Mouse (Mus musculus) right cerebral cortex, postnatal 25 days (tissue): ENCODE results near the gene Acot5.
"Not testable (repeated sequence)": the region's sequence is repeated elsewhere in the genome, so short reads cannot be mapped to it uniquely, and the experiment has no call there.

ENCODE experiments used
- DNase-seq: peaks from one replicate; pipeline ENCODE4 v3.0.0; 2022

Gene Acot5

DNA sequence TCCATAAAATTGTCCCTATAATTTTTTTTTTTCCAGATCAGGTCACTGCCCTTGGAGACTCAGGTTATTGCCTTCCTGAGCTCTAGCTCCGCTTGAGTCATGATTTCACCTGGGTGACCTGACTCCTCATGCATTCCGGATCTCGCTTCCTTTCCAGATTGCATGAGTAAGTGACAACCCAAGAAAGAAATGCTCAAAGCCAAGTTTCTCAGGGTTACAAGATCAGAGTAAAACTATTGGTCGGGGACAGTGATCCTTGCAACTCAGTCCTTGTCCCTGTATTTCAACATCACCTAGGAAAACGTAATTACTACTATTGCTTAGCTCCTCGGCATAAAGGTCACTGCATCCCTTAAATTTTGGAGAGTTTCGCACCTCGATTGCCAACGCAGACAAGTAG, at the start of gene Acot5:
Acot5 (plus strand) TSS at position 340 of the 400 bp plus-strand sequence.
- DNase-seq = no peak

DNA sequence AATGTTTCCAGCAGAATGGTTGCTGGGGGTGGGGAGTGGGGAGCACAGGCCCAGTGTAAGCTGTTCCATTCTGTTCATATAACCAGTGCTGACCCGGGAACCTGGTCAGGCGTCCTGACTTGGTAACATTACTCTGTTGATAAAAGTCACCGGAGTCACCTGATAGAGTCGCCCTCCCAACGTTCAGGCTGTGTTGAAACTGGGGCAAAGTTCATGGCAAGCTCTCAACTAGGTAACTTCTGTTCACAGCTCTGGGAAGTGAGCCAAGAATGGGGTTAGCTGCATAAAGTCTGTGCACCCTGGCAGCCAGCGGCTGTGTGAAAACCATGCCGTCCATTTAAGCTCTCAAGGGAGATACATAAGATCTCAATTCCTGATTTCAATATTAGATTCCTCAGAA, 48.6 kb upstream of the Acot5 start:
- DNase-seq = not testable (repeated sequence)

DNA sequence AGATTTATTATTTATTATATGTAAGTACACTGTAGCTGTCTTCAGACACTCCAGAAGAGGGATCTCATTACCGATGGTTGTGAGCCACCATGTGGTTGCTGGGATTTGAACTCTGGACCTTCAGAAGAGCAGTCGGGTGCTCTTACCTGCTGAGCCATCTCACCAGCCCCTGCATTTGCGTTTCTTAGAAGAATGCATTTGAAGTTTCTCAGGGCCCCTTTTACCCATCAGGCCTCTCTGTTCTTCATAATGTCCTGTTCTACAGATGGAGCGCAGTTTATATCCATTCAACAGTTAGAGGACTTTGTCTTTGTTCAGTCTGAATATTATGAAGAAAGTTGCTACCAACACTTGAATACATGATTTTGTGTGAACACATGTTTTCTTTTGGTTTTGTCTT, 46.9 kb upstream of the Acot5 start:
- not testable (repeated sequence) for DNase-seq

DNA sequence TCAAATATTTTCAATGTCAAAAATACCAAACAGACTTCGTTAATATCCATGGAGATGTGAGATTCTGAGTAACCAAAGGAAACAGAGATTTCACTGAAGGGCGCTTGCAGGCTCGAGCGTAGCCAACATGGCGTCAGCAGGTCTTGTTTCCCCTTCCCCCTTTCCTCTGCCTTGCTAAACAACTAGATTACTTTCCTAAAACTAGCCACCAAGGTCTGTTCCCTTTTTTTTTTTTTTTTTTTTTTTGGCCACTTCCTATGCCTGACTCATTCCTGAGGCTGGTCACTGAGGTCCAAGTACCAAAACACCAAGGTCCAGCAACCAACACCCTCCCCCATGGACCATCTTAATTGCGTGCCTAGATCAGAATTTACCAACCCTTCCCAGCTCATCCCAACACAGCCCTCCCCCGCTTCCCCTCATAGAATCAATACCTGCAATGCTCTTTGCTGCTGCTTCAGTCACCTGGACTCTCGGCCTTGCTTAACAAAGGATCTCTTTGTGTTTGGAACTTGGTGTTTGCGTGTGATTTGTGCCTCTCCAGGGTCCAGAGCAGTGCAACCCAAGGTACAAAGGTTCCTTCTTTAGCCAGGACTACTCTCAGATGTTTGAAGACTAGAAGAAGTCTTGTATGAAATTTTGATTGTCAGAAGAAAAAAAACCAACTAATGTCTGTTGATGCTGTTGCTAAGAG, 45.9 kb upstream of the Acot5 start:
- no peak for DNase-seq

DNA sequence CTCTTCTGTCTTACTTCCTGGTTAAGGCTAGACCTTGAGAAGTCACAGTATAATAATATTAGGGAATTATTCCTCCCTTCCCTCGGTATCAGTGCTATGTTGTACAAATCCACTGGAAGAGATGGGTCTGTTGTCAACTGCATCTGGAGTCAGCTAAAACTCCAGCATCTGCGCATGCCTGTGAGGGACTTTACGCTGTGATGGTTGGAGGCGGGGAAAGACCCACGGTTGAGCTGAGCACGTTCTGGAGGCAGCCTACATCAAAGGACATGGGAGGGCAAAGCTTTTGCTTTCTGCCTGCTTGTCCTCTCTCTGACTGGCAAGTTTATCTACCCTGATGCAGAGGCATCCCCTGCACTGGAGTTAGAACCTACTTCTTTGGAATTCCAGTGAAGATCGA, 43.2 kb upstream of the Acot5 start:
- DNase-seq = no peak

DNA sequence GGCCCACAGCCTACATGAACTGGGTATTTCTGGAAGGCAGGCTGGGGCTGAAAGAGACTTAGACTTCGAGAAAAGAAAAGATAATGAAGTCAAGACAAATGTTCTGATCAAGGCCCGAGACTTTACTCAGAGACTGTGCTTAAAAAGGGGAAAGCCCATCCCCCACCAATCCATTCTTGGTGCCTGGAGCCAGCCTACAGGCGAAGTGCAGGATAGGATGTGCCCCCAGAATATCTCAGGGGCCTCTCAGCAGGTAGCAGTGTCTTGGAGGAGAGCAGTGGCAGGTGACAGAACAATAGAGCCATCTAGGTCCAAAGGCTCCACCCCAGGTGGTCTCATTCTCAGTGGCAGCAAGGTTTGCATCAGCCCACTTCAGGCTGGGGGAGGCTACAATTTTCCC, 40.8 kb upstream of the Acot5 start:
- DNase-seq = not testable (repeated sequence)

DNA sequence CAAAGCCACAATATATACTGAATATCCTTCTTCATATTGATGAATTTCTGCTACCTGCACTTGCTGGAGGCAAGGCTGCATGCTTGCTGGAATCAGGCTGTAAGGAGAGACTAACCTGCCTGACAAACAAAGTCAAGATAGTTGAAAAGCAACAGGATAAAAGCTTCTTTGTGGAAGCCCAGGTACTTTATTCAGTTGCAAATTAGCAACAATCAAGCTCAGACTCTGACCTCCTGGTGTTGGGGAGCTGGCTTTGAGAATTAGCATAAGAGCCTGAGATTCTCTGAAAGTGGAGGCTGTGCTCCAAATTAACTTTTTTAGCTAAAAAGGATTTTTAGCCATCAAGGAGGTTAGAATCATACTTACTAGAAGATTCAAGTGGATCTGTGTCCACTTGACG, 40.1 kb upstream of the Acot5 start:
- DNase-seq = not testable (repeated sequence)

DNA sequence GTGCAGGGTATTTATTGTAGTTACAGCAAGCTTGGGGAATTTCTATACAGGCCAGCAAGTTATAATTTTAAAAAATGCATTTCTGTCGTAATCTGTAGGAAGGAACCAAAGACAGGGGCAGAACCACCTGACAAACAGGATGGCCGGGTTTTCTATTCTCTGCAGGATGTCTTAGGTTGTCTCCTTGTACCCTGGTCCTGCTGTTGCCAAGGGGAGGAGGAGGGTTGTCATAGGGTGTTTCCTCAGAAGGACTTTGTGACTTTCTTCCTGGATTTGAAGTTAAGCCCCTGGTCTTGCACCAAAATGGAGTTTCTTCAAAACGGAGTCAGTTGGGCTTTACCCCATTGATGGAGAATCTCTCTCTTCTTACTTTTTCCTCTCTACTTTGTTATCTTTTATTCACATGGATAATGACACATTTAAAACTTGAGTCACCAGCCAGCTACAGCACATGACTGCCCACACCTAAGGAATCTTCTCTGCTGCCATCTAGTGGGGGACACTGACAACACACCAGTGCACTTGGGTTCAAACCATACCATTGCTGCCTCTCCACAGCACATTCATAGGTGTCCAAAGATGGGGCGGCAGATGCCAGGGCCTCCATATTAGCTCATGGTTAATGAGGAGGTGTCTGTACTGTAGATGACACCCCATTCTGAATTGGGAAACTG, 38.3 kb upstream of the Acot5 start:
- DNase-seq = peak; percentile 70

DNA sequence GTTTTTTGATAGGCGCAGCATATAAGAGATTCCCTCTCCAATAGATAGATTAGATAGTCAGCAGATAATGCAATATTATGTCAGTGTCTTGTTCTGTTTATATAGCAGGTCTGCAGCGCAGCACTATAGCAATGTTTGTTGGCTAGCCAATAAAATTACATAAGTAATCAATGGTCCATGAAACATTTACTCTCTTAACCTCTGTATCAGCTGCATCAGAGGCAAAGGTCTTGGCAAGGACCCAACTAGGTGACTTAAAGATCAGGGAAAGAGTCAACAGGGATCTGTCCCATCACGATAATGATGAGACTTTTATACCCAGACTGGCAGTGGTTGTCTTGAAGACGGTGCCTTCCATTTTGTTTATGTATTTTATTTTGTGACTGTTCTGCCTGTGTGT, 36.3 kb upstream of the Acot5 start:
- no peak for DNase-seq

DNA sequence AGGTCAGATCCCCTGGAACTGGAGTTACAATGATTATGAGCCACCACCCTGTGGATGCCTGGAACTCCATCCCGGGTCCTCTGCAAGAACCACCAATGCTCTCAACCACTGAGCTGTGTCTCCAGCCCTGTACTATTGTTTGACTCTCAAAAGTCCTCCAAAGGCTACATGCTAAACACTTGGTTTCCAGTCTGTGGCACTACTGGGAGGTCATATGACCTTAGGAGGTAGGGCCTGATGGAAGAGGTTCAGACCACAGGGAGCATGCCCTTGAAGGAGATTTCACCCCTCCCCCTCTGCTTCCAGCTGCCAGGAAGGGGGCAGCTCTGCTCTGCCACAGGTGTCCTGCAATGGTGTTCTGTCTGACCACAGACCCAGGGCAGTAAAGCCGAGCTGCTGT, 35.8 kb upstream of the Acot5 start:
- not testable (repeated sequence) for DNase-seq

DNA sequence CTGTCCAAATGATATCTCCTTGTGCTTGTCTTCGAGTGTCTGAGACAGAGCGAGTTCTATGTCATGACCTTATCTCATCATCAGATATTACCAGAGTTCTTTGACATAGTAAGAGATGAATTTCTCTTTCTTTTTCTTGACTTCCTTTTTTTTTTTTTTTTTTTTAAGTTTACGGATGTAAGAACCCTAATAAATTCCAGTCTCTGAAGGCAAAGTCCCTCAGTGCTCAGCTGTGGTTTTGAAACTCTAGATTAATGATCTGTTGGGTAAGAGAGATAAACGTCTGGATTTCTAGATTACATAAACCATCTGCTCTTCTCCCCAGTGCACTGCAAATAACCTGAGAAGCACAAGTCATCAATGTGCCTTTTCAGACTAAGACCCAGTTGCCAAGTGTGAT, 35.0 kb upstream of the Acot5 start:
- no peak for DNase-seq

DNA sequence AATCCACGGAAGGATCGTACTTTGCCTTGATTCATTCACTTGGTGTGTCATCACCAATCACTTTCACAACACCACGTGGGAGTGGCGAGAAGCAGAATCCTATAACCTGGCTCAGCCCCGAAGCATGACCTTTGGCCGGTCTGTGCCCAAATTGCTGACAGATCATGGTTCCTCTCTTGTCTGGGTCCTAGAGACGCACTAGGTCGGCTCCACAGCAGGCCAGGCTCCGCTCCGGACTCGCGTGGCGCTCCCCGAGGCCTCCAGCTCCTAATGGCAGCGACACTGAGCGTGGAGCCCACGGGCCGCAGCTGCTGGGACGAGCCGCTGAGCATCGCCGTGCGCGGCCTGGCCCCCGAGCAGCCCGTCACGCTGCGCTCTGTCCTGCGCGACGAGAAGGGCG, 30.9 kb upstream of the Acot5 start, which contains the start of gene Acot4:
Acot4 (plus strand) TSS at position 139 of the 400 bp plus-strand sequence.
- peak; percentile 27 for DNase-seq

DNA sequence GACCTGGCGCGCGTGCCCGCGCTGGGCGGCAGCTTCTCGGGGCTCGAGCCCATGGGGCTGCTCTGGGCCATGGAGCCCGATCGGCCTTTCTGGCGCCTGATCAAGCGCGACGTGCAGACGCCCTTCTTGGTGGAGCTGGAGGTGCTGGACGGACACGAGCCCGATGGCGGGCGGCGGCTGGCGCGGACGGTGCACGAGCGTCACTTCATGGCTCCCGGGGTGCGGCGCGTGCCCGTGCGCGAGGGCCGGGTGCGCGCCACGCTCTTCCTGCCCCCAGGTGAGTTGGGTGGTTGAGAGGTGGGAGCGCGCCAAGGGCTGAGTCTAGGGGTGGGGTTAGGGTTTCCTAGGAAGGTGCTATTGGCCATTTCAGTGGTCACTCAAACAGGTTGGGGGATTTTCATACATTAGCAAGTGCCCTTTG, 30.4 kb upstream of the Acot5 start, which contains the start of gene Gm49366:
Gm49366 (plus strand) TSS at position 245 of the 421 bp plus-strand sequence.
- DNase-seq = peak; percentile 45

DNA sequence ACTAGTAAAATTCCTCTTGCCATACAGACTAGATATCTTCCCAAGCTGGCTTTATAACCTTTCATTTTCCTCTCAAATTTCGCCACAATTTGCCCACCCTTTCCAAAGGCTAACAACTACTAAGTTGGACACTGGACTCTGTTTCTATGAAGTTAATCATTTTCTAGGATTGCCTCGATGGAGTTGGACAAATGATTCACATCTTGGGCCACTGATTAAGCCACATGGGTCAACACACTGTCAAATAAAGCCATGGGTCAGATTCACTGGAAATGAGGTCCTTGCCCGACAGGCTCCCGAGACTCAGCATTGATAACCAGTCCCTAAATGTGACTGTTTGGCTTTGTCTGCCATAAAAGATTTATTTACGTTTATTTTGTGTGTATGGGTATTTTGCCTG, 26.9 kb upstream of the Acot5 start:
- DNase-seq = no peak

DNA sequence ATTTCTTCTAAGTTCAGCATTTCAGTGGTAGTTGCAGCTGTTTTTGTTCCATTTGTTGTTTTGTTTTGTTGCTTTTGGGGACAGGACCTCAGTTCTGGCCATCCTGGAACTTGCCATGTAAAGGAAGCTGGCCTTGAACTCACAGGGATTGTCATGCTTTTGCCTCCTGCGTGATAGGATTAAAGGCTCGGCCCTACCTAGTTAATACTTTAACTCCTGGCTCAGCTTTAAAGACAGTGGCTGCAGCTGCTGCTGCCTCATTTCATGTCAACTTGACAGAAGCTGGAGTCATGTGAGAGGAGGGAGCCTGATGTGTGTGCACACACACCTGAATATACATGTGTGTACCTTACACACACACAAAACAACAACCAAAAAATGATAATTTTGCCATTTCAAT, 25.1 kb upstream of the Acot5 start:
- DNase-seq = no peak

DNA sequence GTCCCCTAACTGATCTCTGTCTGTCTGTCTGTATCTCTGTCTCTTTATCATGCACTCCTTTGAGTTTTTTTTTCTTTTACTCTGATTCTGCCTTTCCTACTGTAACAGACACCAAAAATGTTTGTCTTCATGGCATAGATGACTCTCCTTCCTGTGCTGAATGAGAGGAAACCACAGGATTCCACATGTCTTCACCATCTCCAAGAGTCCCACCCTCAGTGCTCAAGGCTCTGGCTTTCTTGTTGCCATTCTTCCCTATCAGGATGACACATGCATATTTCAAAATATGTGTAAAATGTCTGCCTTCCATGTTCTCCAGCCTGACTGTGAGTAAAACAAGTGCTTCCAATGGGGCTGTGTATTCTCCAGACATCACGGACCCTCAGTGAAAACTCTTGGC, 22.2 kb upstream of the Acot5 start:
- DNase-seq = no peak

DNA sequence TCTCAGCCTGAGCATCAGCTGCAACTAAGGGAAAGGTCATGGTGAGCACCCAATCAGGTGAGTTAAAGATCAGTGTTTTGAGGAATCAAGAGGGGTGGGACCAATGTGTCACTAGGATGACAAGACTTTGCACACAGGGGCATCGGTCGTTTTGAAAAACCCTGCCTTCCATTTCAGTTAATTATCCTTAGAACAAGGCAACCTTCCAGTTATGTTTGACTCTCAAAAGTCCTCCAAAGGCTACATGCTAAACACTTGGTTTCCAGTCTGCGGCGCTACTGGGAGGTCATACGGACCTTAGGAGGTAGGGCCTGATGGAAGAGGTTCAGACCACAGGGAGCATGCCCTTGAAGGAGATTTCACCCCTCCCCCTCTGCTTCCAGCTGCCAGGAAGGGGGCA, 18.4 kb upstream of the Acot5 start:
- not testable (repeated sequence) for DNase-seq

DNA sequence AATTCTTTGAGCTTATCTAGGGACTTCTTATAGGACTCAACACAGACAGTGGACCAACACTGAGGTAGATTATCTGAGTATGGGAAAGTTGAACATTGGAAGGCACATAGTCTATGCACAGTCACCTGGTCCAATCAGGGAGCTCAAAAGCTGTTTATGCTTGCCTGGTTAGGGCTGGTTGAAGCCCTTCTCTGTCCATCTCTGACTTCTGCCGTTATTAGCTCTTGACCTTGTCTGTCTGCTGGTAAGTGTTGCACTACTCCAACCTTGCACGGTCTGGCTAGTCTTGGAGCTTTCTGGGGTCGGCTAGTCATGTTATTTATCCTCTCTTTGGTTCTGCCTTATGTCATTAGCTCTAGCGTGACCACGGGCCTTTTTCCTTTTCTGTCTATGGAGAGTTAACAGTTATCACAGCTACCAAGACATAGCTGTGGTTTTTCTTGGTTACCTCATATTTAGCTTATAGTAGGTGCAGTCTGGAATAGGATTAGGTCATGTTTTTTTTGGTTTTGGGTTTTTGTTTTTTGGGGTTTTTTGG, 17.1 kb upstream of the Acot5 start, which contains the start of gene Acot3:
Acot3 (plus strand) TSS at position 208 of the 538 bp plus-strand sequence.
- no peak for DNase-seq

DNA sequence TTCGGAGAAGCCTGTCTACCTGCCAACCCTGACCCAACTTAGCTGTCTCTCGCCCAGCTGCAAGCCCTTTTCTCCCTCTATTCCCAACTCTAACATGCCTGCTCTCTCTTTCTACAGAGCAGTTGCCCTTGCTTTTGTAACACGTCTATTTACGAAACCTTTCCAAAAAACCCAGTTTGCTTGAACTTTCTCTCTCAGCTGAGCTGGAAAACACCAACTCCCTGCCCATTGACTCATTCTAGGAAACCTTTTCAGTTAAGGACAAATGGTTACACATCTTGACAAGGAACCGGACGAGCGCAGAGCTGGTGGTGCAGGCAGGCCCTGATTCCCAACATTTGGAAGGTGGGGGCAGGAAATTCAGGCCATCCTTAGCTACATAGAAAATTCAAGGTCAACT, 16.5 kb upstream of the Acot5 start:
- no peak for DNase-seq

DNA sequence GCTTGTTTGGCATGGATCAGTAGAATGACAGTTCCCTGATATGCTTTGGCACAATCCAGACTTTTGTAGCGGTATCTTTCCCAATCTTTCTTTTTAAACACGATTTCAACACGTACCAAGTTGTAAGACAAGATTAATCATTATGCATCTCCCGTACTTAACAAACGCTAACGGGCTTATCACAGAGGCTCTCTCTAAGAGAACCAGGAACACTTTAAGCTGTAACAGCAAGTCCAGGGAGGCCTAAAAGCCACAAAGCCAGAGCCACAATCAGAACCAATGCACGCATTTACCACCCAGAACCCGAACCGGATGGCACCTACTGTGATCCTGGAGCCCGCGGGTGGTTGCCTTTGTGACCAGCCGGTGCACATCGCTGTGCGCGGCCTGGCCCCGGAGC, 16.0 kb upstream of the Acot5 start:
- DNase-seq = no peak

DNA sequence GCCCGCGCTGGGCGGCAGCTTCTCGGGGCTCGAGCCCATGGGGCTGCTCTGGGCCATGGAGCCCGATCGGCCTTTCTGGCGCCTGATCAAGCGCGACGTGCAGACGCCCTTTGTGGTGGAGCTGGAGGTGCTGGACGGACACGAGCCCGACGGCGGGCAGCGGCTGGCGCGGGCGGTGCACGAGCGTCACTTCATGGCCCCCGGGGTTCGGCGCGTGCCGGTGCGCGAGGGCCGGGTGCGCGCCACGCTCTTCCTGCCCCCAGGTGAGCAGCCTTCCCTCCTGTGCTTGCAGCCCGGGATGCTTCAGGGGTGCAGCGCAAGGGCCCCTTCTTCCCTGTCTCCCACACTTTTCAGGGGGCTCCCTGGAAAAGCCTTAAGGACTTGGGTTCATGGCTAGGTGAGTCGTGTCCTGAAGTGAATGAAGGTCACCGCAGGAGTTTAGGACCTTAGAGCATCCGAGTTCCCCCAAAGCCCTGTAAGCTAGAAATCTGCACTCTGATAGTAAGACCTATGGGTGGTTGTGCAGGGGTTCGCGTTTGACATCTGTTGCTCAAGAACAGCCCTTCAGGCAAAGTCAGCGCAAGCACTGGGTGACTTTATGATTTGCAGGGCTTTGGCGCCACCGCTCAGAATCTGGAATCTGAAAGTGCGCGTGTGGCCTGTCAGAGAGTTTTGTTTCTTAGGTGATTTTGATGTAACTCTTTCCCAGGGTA, 15.3 kb upstream of the Acot5 start:
- no peak for DNase-seq

DNA sequence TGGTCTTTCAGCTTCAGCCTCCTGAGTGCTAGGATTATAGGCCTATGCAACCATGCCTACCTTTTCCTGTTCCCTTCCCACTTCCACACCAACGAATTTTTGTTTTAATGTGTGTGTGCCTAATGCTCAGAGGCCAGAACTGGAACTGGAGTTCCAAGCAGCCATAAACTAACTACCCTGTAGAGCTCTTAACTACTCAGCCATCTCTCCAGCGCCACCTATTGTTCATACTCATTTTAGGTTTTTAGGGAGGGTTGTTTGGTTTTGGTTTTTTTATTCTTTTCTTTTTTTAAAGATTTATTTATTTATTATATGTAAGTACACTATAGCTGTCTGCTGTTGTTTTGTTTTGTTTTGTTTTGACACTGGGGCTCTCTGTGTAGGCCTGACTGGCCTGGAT, 8.2 kb upstream of the Acot5 start:
- DNase-seq = no peak

DNA sequence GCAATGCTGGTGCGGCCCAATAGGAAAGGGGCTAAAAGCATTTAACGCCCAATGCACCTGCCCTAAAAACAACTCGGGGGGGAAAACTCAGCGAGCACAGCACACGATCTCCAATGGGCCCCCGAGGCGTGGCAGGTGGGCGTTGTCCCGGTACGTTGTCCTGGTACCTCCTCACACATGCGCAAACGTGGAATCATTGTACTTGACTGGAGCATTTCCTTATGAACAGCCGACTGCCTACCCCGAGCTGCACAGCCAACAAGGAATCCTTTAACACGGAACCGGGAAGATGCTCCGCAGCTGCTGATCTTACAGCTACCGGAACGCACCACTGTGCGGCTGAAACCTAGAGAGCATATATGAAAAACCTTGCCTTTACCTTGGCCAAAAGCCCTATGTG, 6.8 kb upstream of the Acot5 start:
- no peak for DNase-seq

DNA sequence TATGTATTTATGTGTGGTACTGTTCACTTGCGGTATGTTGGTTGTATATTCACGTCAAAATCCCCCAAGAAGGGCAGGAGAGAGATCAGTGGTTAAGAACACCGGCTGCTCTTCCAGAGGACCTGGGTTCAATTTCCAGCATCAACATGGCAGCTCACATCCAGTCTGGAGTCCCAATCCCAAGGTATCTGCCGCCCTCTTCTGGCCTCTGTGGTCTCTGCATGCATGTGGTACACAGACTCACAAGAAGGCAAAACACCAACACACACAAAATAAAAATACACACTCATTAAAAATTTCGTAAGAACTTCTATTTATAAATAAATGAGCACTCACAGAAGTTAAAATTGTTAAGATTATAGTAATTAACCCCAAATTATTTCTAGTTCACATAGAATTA, 5.9 kb upstream of the Acot5 start:
- DNase-seq = no peak
